Mouse (Mus musculus) limb, embryonic 11.5 days (tissue): ENCODE results near the gene Prr5l. TPM values are rescaled to one million over a fixed set of nuclear protein-coding genes. Genes with fewer than 3 reads are reported as not detected.

ENCODE experiments used
- ATAC-seq: fragments of 200-750 bp; cut with Nextera tagmentation; 2 replicates; pipeline ENCODE4 v1.8.0; 2017; ENCODE audit warnings: low read depth; ENCODE audit not compliant: insufficient number of reproducible peaks, low FRiP score, low TSS enrichment
- DNase-seq: peaks from one replicate; pipeline ENCODE4 v3.0.0-alpha.2; 2015; ENCODE audit warnings: low spot score
- H3K27ac ChIP-seq: fragments of 300-500 bp; sonication (generic); replicated peaks from 2 replicates; pipeline ENCODE4 v1.5.1; 2014; ENCODE audit warnings: low read depth, mild to moderate bottlenecking, low read length
- H3K27me3 ChIP-seq: fragments of 300-500 bp; sonication (generic); 2 replicates; pipeline ENCODE4 v1.6.1; 2014; ENCODE audit warnings: mild to moderate bottlenecking, low read length, mixed read lengths; ENCODE audit not compliant: control insufficient read depth, insufficient read depth
- H3K36me3 ChIP-seq: fragments of 300-500 bp; sonication (generic); 2 replicates; pipeline ENCODE4 v1.6.1; 2014; ENCODE audit warnings: mild to moderate bottlenecking, low read length, moderate library complexity, mixed read lengths; ENCODE audit not compliant: control insufficient read depth, insufficient read depth
- H3K4me1 ChIP-seq: fragments of 300-500 bp; sonication (generic); 2 replicates; pipeline ENCODE4 v1.6.1; 2014; ENCODE audit warnings: low read length, mixed read lengths; ENCODE audit not compliant: control insufficient read depth, insufficient read depth
- H3K4me2 ChIP-seq: fragments of 300-500 bp; sonication (generic); 2 replicates; pipeline ENCODE4 v1.6.1; 2014; ENCODE audit warnings: low read depth, mild to moderate bottlenecking, moderate library complexity; ENCODE audit not compliant: severe bottlenecking
- H3K4me3 ChIP-seq: fragments of 300-500 bp; sonication (generic); 2 replicates; pipeline ENCODE4 v1.5.1; 2014; ENCODE audit warnings: low read depth, low read length
- H3K9ac ChIP-seq: fragments of 300-500 bp; sonication (generic); 2 replicates; pipeline ENCODE4 v1.6.1; 2014; ENCODE audit warnings: mild to moderate bottlenecking, low read length
- H3K9me3 ChIP-seq: fragments of 300-500 bp; sonication (generic); 2 replicates; pipeline ENCODE4 v1.6.1; 2016; ENCODE audit warnings: low read length; ENCODE audit not compliant: control insufficient read depth
- WGBS: fragments of 180-500 bp; shearing (Covaris S2); extraction: QIAGEN DNeasy Blood & Tissue Kit; methylation state at CpG from one replicate; pipeline ENCODE4 v1.1.7; 2014; 5-methylcytosine and 5-hydroxymethylcytosine counted together
- polyA plus RNA-seq: library from polyadenylated mRNA; unstranded; fragments of >200 nt; fragmentation: Nextera tagmentation; extraction: Ambion mirVana; gene quantifications from 2 replicates; pipeline ENCODE4 v1.2.1, GENCODE M21; 2014

The Prr5l gene
- polyA plus RNA-seq, 1 experiment from 2014 or later = 18.6 TPM

- WGBS = 85% methylated on average over 13 of the region's 13 CpGs
- H3K27ac ChIP-seq = no peak overlapping the region
- no peak overlapping the region for H3K4me3 ChIP-seq
- ATAC-seq (no peak), DNase-seq (no peak)
- no peaks in the 10 kb centered on the region for H3K9me3 ChIP-seq
- no peak overlapping the region for H3K4me2 ChIP-seq
- no peaks in the 10 kb centered on the region for H3K27me3 ChIP-seq
- H3K4me1 ChIP-seq = no peaks in the 10 kb centered on the region
- H3K9ac ChIP-seq = no peak overlapping the region
- no peaks in the 10 kb centered on the region for H3K36me3 ChIP-seq
These were observed 60.0 kb downstream of the Prr5l start for GRCm38 (mm10) chr2:101822785-101823184.

GRCm38 (mm10) chr2:101820816-101821215, 62.0 kb downstream of the Prr5l start:
- Histone ChIP-seq H3K36me3 (no peaks in the 10 kb centered on the region), H3K4me3 (no peak overlapping the region), H3K4me1 (no peaks in the 10 kb centered on the region), H3K9me3 (no peaks in the 10 kb centered on the region), H3K4me2 (no peak overlapping the region), H3K27ac (no peak overlapping the region), H3K27me3 (no peaks in the 10 kb centered on the region), H3K9ac (no peak overlapping the region)
- DNase-seq (no peak), ATAC-seq (no peak)
- 80% methylated on average over 1 of the region's 1 CpGs for WGBS

DNA sequence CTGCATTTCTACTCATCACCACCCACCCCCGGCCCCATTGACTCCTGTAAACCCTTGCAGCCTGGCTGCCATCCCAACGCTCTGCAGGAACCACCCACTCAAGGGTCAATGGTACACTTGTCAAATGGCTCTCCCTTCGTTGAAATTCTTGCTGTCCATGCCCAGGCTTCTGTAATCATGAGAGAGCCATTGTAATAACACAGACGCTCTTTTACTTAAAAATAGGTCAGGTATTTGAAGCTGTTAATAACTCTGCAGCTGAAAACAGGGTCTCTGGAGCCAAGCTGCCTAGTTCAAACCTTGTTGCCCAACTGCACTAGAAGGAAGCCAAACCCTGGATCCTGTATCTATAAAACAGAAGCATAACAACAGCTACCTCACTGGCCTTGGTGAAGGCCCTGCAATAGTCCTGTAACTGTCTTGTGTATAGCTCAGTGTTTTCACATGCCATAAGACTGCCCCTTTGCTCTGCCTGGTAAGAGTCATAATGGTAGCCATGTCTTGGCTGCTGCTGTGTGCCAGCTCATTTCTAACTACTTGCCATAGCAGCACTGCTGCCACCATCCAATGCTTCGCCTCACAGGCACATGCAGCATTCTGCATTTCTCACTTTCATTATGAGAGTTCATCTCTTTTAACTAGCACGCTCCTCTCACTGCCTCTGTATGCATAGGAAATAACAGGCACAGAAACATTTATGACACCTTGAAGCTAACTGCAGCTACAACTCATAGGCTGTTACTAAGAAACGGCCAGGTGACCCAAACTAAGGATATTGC, 63.7 kb downstream of the Prr5l start:
- no peak overlapping the region for H3K27ac ChIP-seq
- H3K36me3 ChIP-seq = no peaks in the 10 kb centered on the region
- no peak for ATAC-seq
- 0 out of 2 replicates have a peak, but pooled peaks cover 2% of the 10 kb centered on the region for H3K4me1 ChIP-seq
- DNase-seq = no peak
- no peak overlapping the region for H3K4me2 ChIP-seq
- no peaks in the 10 kb centered on the region for H3K9me3 ChIP-seq
- no peaks in the 10 kb centered on the region for H3K27me3 ChIP-seq
- H3K9ac ChIP-seq = no peak overlapping the region
- WGBS = 82% methylated on average over 7 of the region's 7 CpGs
- no peak overlapping the region for H3K4me3 ChIP-seq

GRCm38 (mm10) chr2:101816646-101817308, 66.0 kb downstream of the Prr5l start:
- H3K9me3 ChIP-seq = no peaks in the 10 kb centered on the region
- no peaks in the 10 kb centered on the region for H3K27me3 ChIP-seq
- DNase-seq (no peak), ATAC-seq (no peak)
- 0 out of 2 replicates have a peak, but pooled peaks cover 2% of the 10 kb centered on the region for H3K4me1 ChIP-seq
- 87% methylated on average over 3 of the region's 3 CpGs for WGBS
- no peak overlapping the region for H3K4me2 ChIP-seq
- H3K27ac ChIP-seq = no peak overlapping the region
- H3K9ac ChIP-seq = no peak overlapping the region
- no peaks in the 10 kb centered on the region for H3K36me3 ChIP-seq
- H3K4me3 ChIP-seq = no peak overlapping the region

GRCm38 (mm10) chr2:101815250-101815934, 67.4 kb downstream of the Prr5l start:
- DNase-seq (peak; percentile 78), ATAC-seq (no peak)
- H3K4me3 ChIP-seq = no peak overlapping the region
- H3K9ac ChIP-seq = no peak overlapping the region
- H3K9me3 ChIP-seq = no peaks in the 10 kb centered on the region
- no peaks in the 10 kb centered on the region for H3K36me3 ChIP-seq
- 0 out of 2 replicates have a peak, but pooled peaks cover 2% of the 10 kb centered on the region for H3K4me1 ChIP-seq
- H3K27me3 ChIP-seq = no peaks in the 10 kb centered on the region
- no peak overlapping the region for H3K27ac ChIP-seq
- no peak overlapping the region for H3K4me2 ChIP-seq
- WGBS = 39% methylated on average over 5 of the region's 5 CpGs

DNA sequence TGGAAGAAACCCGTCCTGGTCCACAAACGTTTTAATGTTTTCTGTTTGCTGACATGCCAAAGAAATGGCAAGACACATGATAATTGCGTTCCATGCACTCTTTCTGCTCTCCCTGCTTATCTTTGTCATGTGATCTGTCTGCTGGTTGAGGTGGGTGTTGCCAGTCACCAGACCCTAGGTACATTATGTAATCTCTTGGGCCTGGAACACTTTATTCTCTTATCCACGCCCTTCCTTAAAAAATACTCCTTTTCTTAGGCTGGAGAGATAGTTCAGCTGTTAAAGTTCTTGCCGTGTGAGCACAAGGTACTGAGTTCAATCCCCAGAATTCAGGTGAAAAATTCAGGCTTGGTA, 68.6 kb downstream of the Prr5l start:
- H3K4me3 ChIP-seq = no peak overlapping the region
- DNase-seq = no peak
- ATAC-seq = no peak
- H3K36me3 ChIP-seq = no peaks in the 10 kb centered on the region
- H3K4me1 ChIP-seq = 0 out of 2 replicates have a peak, but pooled peaks cover 2% of the 10 kb centered on the region
- no peaks in the 10 kb centered on the region for H3K9me3 ChIP-seq
- H3K27ac ChIP-seq = no peak overlapping the region
- WGBS = 81% methylated on average over 5 of the region's 5 CpGs
- H3K27me3 ChIP-seq = no peaks in the 10 kb centered on the region
- H3K9ac ChIP-seq = no peak overlapping the region
- H3K4me2 ChIP-seq = no peak overlapping the region

GRCm38 (mm10) chr2:101813581-101814271, 69.1 kb downstream of the Prr5l start:
- no peak for ATAC-seq
- WGBS = 59% methylated on average over 6 of the region's 6 CpGs
- Histone ChIP-seq H3K36me3 (no peaks in the 10 kb centered on the region), H3K27me3 (no peaks in the 10 kb centered on the region), H3K4me2 (no peak overlapping the region), H3K4me3 (no peak overlapping the region), H3K4me1 (0 out of 2 replicates have a peak, but pooled peaks cover 2% of the 10 kb centered on the region), H3K9me3 (no peaks in the 10 kb centered on the region), H3K27ac (no peak overlapping the region), H3K9ac (no peak overlapping the region)
- no peak for DNase-seq

DNA sequence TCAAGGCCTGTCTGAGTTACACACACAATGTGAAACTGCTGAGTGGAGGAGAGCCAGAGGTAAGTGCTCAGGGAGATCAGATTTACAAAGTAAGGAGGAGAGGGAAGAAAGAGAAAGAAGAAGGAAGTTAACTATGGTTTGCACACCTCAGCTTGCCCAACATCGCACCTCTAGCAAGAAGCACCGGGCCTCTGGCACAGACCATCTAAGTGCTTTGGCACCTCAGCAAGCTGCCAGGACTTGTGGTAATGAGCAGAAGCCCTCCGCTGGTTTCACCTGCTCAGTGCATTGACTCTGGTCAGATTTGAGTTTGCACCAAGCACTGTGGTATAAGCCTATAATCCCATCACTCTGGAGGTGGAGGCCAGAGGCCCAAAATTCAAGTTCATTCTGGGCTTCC, 70.9 kb downstream of the Prr5l start:
- Histone ChIP-seq H3K4me1 (0 out of 2 replicates have a peak, but pooled peaks cover 2% of the 10 kb centered on the region), H3K9ac (no peak overlapping the region), H3K9me3 (no peaks in the 10 kb centered on the region), H3K36me3 (no peaks in the 10 kb centered on the region), H3K4me2 (no peak overlapping the region), H3K4me3 (no peak overlapping the region), H3K27me3 (no peaks in the 10 kb centered on the region), H3K27ac (no peak overlapping the region)
- DNase-seq (no peak), ATAC-seq (no peak)
- whole genome bisulfite sequencing = 56% methylated on average over 3 of the region's 3 CpGs
